Mouse (Mus musculus): ENCODE measurements at regions not wholly inside any gene's neighbourhood (a gene's known extent, or its start where the extent isn't known, plus 50 kb on each side); places are given as distances from the start of the nearest gene placed in this dataset.

DNA sequence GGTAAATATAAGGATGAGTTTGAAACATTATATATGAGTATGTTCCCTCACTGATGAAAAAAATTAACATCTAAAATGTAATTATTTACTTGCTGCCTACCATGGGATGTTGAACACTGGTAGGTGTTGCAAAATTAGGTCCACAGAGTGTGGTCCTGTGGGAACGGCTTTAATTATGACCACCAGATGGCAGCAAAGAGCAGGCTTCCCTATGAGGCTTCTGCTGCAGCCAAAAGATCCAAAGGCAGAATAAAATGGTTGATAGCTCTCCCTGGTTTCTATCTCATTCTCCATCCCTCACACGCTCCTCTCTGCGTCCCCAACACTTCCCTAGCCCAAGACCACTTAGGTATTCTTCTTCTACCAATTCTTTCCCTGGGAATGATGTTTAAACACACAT lies 54.6 kb upstream of the Cit start:
- H3K4me2 ChIP-seq = no peak overlapping the region
- no peak overlapping the region for H3K9ac ChIP-seq
- peak; percentile 90 for TF ChIP-seq CTCF (IDR thresholded peaks at IDR 0.05; ENCODE audit: low read depth)
- no peak overlapping the region for H3K4me3 ChIP-seq (ENCODE audit: low read depth, low read length)
- DNase-seq = peak; percentile 89
- no peaks in the 10 kb centered on the region for H3K36me3 ChIP-seq (ENCODE audit: insufficient read depth)
- H3K27ac ChIP-seq (ENCODE audit: low read depth) = no peak overlapping the region
- no peaks in the 10 kb centered on the region for H3K4me1 ChIP-seq (ENCODE audit: insufficient read depth)
- no peaks in the 10 kb centered on the region for H3K9me3 ChIP-seq (ENCODE audit: low read depth, low read length)
- no peak for ATAC-seq (ENCODE audit: insufficient read depth)
- H3K27me3 ChIP-seq (ENCODE audit: insufficient read depth, low read length) = no peaks in the 10 kb centered on the region
- 12% methylated on average over 3 of the region's 3 CpGs for WGBS
